Mouse (Mus musculus) gonadal fat pad, adult 2 months (tissue): ENCODE results near the gene Stra6. TPM values are rescaled to one million over a fixed set of nuclear protein-coding genes. Genes with fewer than 3 reads are reported as not detected.

Experiments
- polyA plus RNA-seq: library from polyadenylated mRNA; depleted of rRNA; stranded (reverse); fragments of >200 nt; gene quantifications from 2 replicates; pipeline ENCODE4 v1.2.3, GENCODE M21; 2012; rRNA removed

Gene Stra6
- polyA plus RNA-seq, 1 experiment, result 7.3 TPM

Other genes starting within 250 kb of the Stra6 start
- 4.0 and 4.6 TPM in 2 replicates for gene Arid3b, start 227.0 kb upstream of the Stra6 start, polyA plus RNA-seq
- 100 and 106 TPM in 2 replicates for gene Ubl7, start 152.8 kb upstream of the Stra6 start, polyA plus RNA-seq
- 32.3 and 32.5 TPM in 2 replicates for gene Sema7a, start 123.7 kb upstream of the Stra6 start, polyA plus RNA-seq
- gene Cyp11a1, start 57.4 kb upstream of the Stra6 start, polyA plus RNA-seq, result 0.32 and 1.1 TPM in 2 replicates
- 1.5 and 1.7 TPM in 2 replicates for gene Ccdc33, start 55.0 kb downstream of the Stra6 start, polyA plus RNA-seq
- gene Islr, start 140.5 kb downstream of the Stra6 start, polyA plus RNA-seq, result 124 and 133 TPM in 2 replicates
- gene Islr2, start 140.5 kb downstream of the Stra6 start, polyA plus RNA-seq, result 2.0 and 2.2 TPM in 2 replicates
- 18.7 and 22.4 TPM in 2 replicates for gene Pml, start 186.0 kb downstream of the Stra6 start, polyA plus RNA-seq
- gene Stoml1, start 189.4 kb downstream of the Stra6 start, polyA plus RNA-seq, result 32.8 and 42.0 TPM in 2 replicates
- 70.7 and 74.1 TPM in 2 replicates for gene Loxl1, start 249.4 kb downstream of the Stra6 start, polyA plus RNA-seq